Mouse (Mus musculus) MEL (cell line): ENCODE data around the gene Cela2a. TPM values are rescaled to one million over a fixed set of nuclear protein-coding genes. Genes with fewer than 3 reads are reported as not detected.

ENCODE experiments used
- DNase-seq: peaks from one replicate; pipeline ENCODE4 v3.0.0; 2011; ENCODE audit warnings: low read depth, low spot score
- H3K27ac ChIP-seq: 2 replicates; pipeline ENCODE4 v1.5.1; 2012; ENCODE audit warnings: low read depth, mild to moderate bottlenecking, control low read depth, low read length, moderate library complexity; ENCODE audit not compliant: control insufficient read depth
- H3K27me3 ChIP-seq, 2 experiments: fragments of 150-350 bp in 1 of 2; sonication (generic) in 1 of 2; 2 replicates each; pipeline ENCODE4 v1.6.1; 2012; ENCODE audit warnings: low read length in 2 of 2, mild to moderate bottlenecking in 2 of 2, improper control_type of control experiment in 1 of 2, moderate library complexity in 1 of 2; ENCODE audit not compliant: insufficient read depth in 2 of 2, control insufficient read depth in 1 of 2
- H3K36me3 ChIP-seq, 2 experiments: 2 replicates each; pipeline ENCODE4 v1.6.1; 2012 to 2014; ENCODE audit warnings: low read length in 2 of 2, improper control_type of control experiment in 1 of 2, inconsistent platforms in 1 of 2, mild to moderate bottlenecking in 1 of 2; ENCODE audit not compliant: insufficient read depth in 2 of 2, control insufficient read depth in 1 of 2
- H3K4me1 ChIP-seq, 2 experiments: fragments of 150-350 bp in 1 of 2; sonication (generic) in 1 of 2; 2 replicates each; pipeline ENCODE4 v1.6.1; 2012; ENCODE audit warnings: low read length in 2 of 2, improper control_type of control experiment in 1 of 2, mild to moderate bottlenecking in 1 of 2; ENCODE audit not compliant: insufficient read depth in 2 of 2, control insufficient read depth in 1 of 2
- H3K4me3 ChIP-seq, 2 experiments: fragments of 150-350 bp in 1 of 2; sonication (generic) in 1 of 2; 2 replicates each; pipeline ENCODE4 v1.5.1; 2012; ENCODE audit warnings: low read depth in 2 of 2, low read length in 2 of 2, mild to moderate bottlenecking in 2 of 2, moderate library complexity in 2 of 2, control low read depth in 1 of 2, improper control_type of control experiment in 1 of 2; ENCODE audit not compliant: control insufficient read depth in 1 of 2, insufficient read depth in 1 of 2
- H3K79me2 ChIP-seq: 2 replicates; pipeline ENCODE4 v1.6.1; 2012; ENCODE audit warnings: mild to moderate bottlenecking, low read length, moderate library complexity; ENCODE audit not compliant: control insufficient read depth, poor library complexity, insufficient read depth
- H3K9ac ChIP-seq: 2 replicates; pipeline ENCODE4 v1.6.1; 2012; ENCODE audit warnings: low read depth, mild to moderate bottlenecking, control low read depth, low read length, moderate library complexity; ENCODE audit not compliant: control insufficient read depth, poor library complexity, severe bottlenecking
- H3K9me3 ChIP-seq: fragments of 150-350 bp; sonication (generic); replicated peaks from 2 replicates; pipeline ENCODE4 v1.6.1; 2012; ENCODE audit warnings: mild to moderate bottlenecking, low read length, improper control_type of control experiment, moderate library complexity; ENCODE audit not compliant: insufficient read depth
- CHD2 ChIP-seq: IDR thresholded peaks from 2 replicates; pipeline ENCODE4 v1.6.1; 2011; ENCODE audit warnings: low read length, improper control_type of control experiment
- ELF1 ChIP-seq: IDR thresholded peaks from 2 replicates; pipeline ENCODE4 v1.6.1; 2014; ENCODE audit warnings: low read depth, mild to moderate bottlenecking, inconsistent platforms, low read length, improper control_type of control experiment, moderate library complexity
- EP300 ChIP-seq, 2 experiments: IDR thresholded peaks; 2 replicates each; pipeline ENCODE4 v1.6.1; 2011; ENCODE audit warnings: improper control_type of control experiment in 2 of 2, low read length in 2 of 2, low read depth in 1 of 2, mild to moderate bottlenecking in 1 of 2
- GABPA ChIP-seq: IDR thresholded peaks from 2 replicates; pipeline ENCODE4 v1.6.1; 2012; ENCODE audit warnings: low read depth, mild to moderate bottlenecking, inconsistent platforms, low read length, improper control_type of control experiment, moderate library complexity
- JUND ChIP-seq: IDR thresholded peaks from 2 replicates; pipeline ENCODE4 v1.6.1; 2011; ENCODE audit warnings: low read depth, mild to moderate bottlenecking, improper control_type of control experiment, low read length
- KAT2A ChIP-seq: conservative IDR thresholded peaks from 2 replicates; pipeline ENCODE4 v1.6.1; 2012; ENCODE audit warnings: low read depth, low read length, improper control_type of control experiment, inconsistent platforms
- MAFK ChIP-seq: IDR thresholded peaks from 2 replicates; pipeline ENCODE4 v1.6.1; 2011; ENCODE audit warnings: low read depth, mild to moderate bottlenecking, low read length, improper control_type of control experiment, borderline replicate concordance
- MAZ ChIP-seq: IDR thresholded peaks from 2 replicates; pipeline ENCODE4 v1.6.1; 2012; ENCODE audit warnings: low read depth, mild to moderate bottlenecking, inconsistent platforms, low read length, improper control_type of control experiment
- MEF2A ChIP-seq: IDR thresholded peaks from 2 replicates; pipeline ENCODE4 v1.6.1; 2014; ENCODE audit warnings: low read depth, mild to moderate bottlenecking, inconsistent platforms, low read length, improper control_type of control experiment; ENCODE audit not compliant: poor library complexity, insufficient replicate concordance, severe bottlenecking; ENCODE audit errors: extremely low read depth
- NELFE ChIP-seq: IDR thresholded peaks from 2 replicates; pipeline ENCODE4 v1.6.1; 2011; ENCODE audit warnings: low read depth, low read length, improper control_type of control experiment
- NRF1 ChIP-seq: IDR thresholded peaks from 2 replicates; pipeline ENCODE4 v1.6.1; 2014; ENCODE audit warnings: low read depth, mild to moderate bottlenecking, inconsistent platforms, low read length, improper control_type of control experiment, moderate library complexity; ENCODE audit not compliant: poor library complexity, insufficient read depth, severe bottlenecking
- POLR2A ChIP-seq, 2 experiments: IDR thresholded peaks; 2 replicates each; pipeline ENCODE4 v1.6.1; 2011 to 2012; ENCODE audit warnings: low read length in 2 of 2, mild to moderate bottlenecking in 2 of 2, control low read depth in 1 of 2, improper control_type of control experiment in 1 of 2, low read depth in 1 of 2, moderate library complexity in 1 of 2; ENCODE audit not compliant: control insufficient read depth in 1 of 2, insufficient read depth in 1 of 2, poor library complexity in 1 of 2
- POLR2AphosphoS5 ChIP-seq: IDR thresholded peaks from 2 replicates; pipeline ENCODE4 v1.6.1; 2012; ENCODE audit warnings: low read depth, borderline replicate concordance, mild to moderate bottlenecking, inconsistent platforms, low read length, moderate library complexity, mixed read lengths
- RAD21 ChIP-seq: IDR thresholded peaks from 2 replicates; pipeline ENCODE4 v1.6.1; 2011; ENCODE audit warnings: mild to moderate bottlenecking, low read depth, low read length, improper control_type of control experiment
- SMC3 ChIP-seq: IDR thresholded peaks from 2 replicates; pipeline ENCODE4 v1.6.1; 2011; ENCODE audit warnings: low read depth, low read length, improper control_type of control experiment
- TBP ChIP-seq: IDR thresholded peaks from 2 replicates; pipeline ENCODE4 v1.8.0; 2011; ENCODE audit warnings: low read depth, low read length, improper control_type of control experiment
- UBTF ChIP-seq: IDR thresholded peaks from 2 replicates; pipeline ENCODE4 v1.6.1; 2012; ENCODE audit warnings: low read depth, mild to moderate bottlenecking, inconsistent platforms, low read length, improper control_type of control experiment, moderate library complexity, borderline replicate concordance; ENCODE audit not compliant: insufficient read depth
- USF1 ChIP-seq: IDR thresholded peaks from 2 replicates; pipeline ENCODE4 v1.6.1; 2014; ENCODE audit warnings: low read depth, mild to moderate bottlenecking, inconsistent platforms, low read length, improper control_type of control experiment, moderate library complexity
- USF2 ChIP-seq, 2 experiments: IDR thresholded peaks; 2 replicates each; pipeline ENCODE4 v1.6.1; 2011 to 2012; ENCODE audit warnings: improper control_type of control experiment in 2 of 2, low read length in 2 of 2, borderline replicate concordance in 1 of 2, inconsistent platforms in 1 of 2, low read depth in 1 of 2, mild to moderate bottlenecking in 1 of 2; ENCODE audit not compliant: insufficient read depth in 1 of 2
- ZC3H11A ChIP-seq: IDR thresholded peaks from 2 replicates; pipeline ENCODE4 v1.6.1; 2012; ENCODE audit warnings: low read depth, mild to moderate bottlenecking, inconsistent platforms, low read length, improper control_type of control experiment
- ZMIZ1 ChIP-seq: IDR thresholded peaks from 2 replicates; pipeline ENCODE4 v1.6.1; 2012; ENCODE audit warnings: low read depth, mild to moderate bottlenecking, inconsistent platforms, low read length, improper control_type of control experiment, moderate library complexity
- ZNF384 ChIP-seq: IDR thresholded peaks from 2 replicates; pipeline ENCODE4 v1.6.1; 2012; ENCODE audit warnings: low read depth, mild to moderate bottlenecking, inconsistent platforms, low read length, improper control_type of control experiment
- polyA plus RNA-seq, 2 experiments: library from polyadenylated mRNA; stranded (reverse) in 1 of 2; unstranded in 1 of 2; fragments of >175 nt in 1 of 2; fragments of >200 nt in 1 of 2; gene quantifications; 2 replicates each; pipeline versions ENCODE4 v1.2.1 to v1.2.4; 2012; ENCODE audit warnings: low replicate concordance in 2 of 2, low read depth in 1 of 2; ENCODE audit not compliant: insufficient read length in 2 of 2, insufficient read depth in 1 of 2, missing spikeins in 1 of 2
- total RNA-seq: library from RNA; depleted of rRNA; stranded (reverse); fragments of 300-350 nt; gene quantifications from 2 replicates; pipeline ENCODE4 v1.2.3, GENCODE M21; 2012

The Cela2a gene
- total and polyA plus RNA-seq, 3 experiments = not detected

DNA sequence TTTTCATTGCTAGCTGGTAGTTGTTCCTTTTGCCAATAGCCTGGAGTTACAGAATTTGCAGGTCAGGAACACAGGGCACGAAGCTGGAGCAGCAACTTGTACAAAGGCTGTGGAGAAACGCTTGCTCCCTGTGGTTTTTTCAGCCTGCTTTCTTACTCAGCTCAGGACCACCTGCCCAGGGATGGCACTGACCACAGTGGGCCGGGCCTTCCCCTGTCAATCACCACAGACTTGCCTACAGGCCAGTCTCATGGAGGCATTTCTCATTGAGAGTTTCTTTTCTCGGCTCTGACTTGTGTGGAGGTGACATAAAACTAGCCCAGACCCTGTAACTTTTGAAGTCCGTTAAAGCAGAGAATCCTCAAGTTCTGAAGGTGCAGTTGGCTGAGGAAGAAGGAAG, 28.4 kb downstream of the Cela2a start:
- TF ChIP-seq ELF1 (no peak), UBTF (no peak), NELFE (no peak), ZMIZ1 (no peak), MAFK (no peak), SMC3 (no peak), CHD2 (no peak), ZC3H11A (no peak), USF1 (no peak), ZNF384 (no peak)
- TF ChIP-seq, all 39 proteins: peak for 0
- Histone ChIP-seq H3K4me3 (no peak overlapping the region), H3K4me1 (no peaks in the 10 kb centered on the region; a peak in 2 of 4 replicates), H3K36me3 (peaks cover 0 to 2% of the 10 kb centered on the region in 2 experiments; a peak in 1 of 4 replicates), H3K79me2 (no peaks in the 10 kb centered on the region; the same call in 1 of the 2 replicates), H3K27me3 (no peaks in the 10 kb centered on the region), H3K27ac (no peak overlapping the region), H3K9ac (no peak overlapping the region), H3K9me3 (no peaks in the 10 kb centered on the region)
- DNase-seq = no peak

DNA sequence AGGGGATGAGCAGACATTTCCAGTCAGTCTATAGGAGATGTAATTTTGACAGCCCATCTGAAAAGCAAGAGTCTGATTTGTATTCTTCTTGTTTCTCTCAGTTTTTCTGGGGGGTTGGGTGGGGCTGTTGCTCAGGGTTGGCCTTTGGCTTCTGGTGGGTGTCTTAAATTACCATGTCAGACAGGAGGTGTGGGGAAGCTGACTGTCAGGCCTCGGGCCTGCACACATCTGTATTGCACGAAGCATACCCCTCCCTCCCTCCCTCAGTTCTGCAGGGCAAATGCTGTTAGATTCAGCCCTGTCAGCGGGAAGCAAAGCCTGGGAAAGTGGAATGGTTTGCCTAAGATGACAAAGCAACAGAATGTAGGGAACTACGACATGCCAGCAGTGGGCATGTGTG, 29.0 kb downstream of the Cela2a start:
- no peak overlapping the region for H3K27ac ChIP-seq
- no peaks in the 10 kb centered on the region; the same call in 1 of the 2 replicates for H3K79me2 ChIP-seq
- no peaks in the 10 kb centered on the region for H3K9me3 ChIP-seq
- peaks cover 0 to 4% of the 10 kb centered on the region in 2 experiments; a peak in 1 of 4 replicates for H3K36me3 ChIP-seq
- no peak for TF ChIP-seq ELF1
- TF ChIP-seq MEF2A = no peak
- TF ChIP-seq POLR2AphosphoS5 = no peak
- TF ChIP-seq MAZ = no peak
- no peak for TF ChIP-seq NRF1
- TF ChIP-seq ZC3H11A = no peak
- TF ChIP-seq MAFK = no peak
- TF ChIP-seq USF2 (IDR thresholded peaks at IDR 0.05; ENCODE audit: borderline replicate concordance in 1 of 2, insufficient read depth in 1 of 2, low read depth in 1 of 2, low read length in 2 of 2) = no peak
- no peak for TF ChIP-seq JUND
- TF ChIP-seq KAT2A = no peak
- no peak for TF ChIP-seq POLR2A (IDR thresholded peaks at IDR 0.05; ENCODE audit: control insufficient read depth in 1 of 2, insufficient read depth in 1 of 2, low read depth in 1 of 2, low read length in 2 of 2, poor library complexity in 1 of 2)
- TF ChIP-seq CHD2 = no peak
- TF ChIP-seq NELFE = no peak
- no peak for TF ChIP-seq TBP
- no peak for TF ChIP-seq RAD21
- TF ChIP-seq GABPA = no peak
- no peak for TF ChIP-seq UBTF
- TF ChIP-seq USF1 = no peak
- no peak for TF ChIP-seq EP300 (IDR thresholded peaks at IDR 0.05; ENCODE audit: low read depth in 1 of 2, low read length in 2 of 2)
- H3K4me1 ChIP-seq = peaks cover 0 to 5% of the 10 kb centered on the region in 2 experiments; a peak in 2 of 4 replicates
- no peaks in the 10 kb centered on the region for H3K27me3 ChIP-seq
- H3K4me3 ChIP-seq = no peak overlapping the region
- no peak for DNase-seq
- no peak overlapping the region for H3K9ac ChIP-seq
